Mouse (Mus musculus) CH12.LX (cell line): ENCODE data around the gene Aunip.

ENCODE experiments used
- CTCF ChIP-seq, 2 experiments: IDR thresholded peaks in 1 of 2; conservative IDR thresholded peaks in 1 of 2; 2 replicates each; pipeline ENCODE4 v1.5.1; 2011 to 2012; ENCODE audit warnings: low read depth in 2 of 2, low read length in 2 of 2, improper control_type of control experiment in 1 of 2, inconsistent platforms in 1 of 2, mild to moderate bottlenecking in 1 of 2, moderate library complexity in 1 of 2
- EP300 ChIP-seq: IDR thresholded peaks from 2 replicates; pipeline ENCODE4 v1.6.1; 2011; ENCODE audit warnings: low read length, improper control_type of control experiment
- POLR2A ChIP-seq: IDR thresholded peaks from 2 replicates; pipeline ENCODE4 v1.6.1; 2011; ENCODE audit warnings: low read depth, mild to moderate bottlenecking, improper control_type of control experiment, low read length
- USF2 ChIP-seq: conservative IDR thresholded peaks from 2 replicates; pipeline ENCODE4 v1.6.1; 2011; ENCODE audit warnings: low read depth, low read length, improper control_type of control experiment

DNA sequence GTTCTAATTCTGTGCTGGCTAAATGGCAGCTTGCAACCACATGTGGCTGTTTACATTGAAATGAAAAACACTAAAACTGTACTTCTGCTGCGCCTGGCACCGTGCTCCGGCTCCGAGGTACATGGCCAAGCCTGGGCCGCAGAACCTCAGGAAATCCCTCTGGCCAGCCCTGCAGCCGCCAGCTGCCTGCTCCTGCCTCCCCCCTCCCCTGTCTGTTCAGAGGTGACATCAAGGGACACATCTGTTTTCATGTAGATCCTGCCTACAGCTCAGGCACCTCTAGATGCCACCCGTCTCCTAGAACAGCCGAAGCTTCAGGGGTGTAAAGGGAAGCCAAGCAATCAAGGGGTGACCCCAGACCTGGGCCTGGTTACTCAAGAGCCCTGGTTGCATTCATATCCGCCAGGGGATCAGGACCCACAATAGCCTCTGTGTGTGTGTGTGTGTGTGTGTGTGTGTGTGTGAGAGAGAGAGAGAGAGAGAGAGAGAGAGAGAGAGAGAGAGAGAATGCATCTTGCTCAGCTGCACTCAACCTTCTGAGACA lies 47.8 kb downstream of the Aunip start:
- TF ChIP-seq POLR2A (no peak), EP300 (no peak), USF2 (no peak), CTCF (conservative IDR thresholded peaks at IDR 0.05 in 1 of 2, IDR thresholded peaks at IDR 0.05 in 1 of 2; ENCODE audit: low read depth in 2 of 2, low read length in 2 of 2) (no peak)
